ENCODE assay signal across 24 mouse cellular contexts in genomic region chr1:55966273-55966672, GRCm38 (mm10).
A peak's percentile ranks its signal among the peaks of the same experiment; 100 is the strongest.
DNase-seq lines count a peak whose midpoint lies in the region; ATAC-seq lines count a peak whose summit lies in the region.
"Had no signal": no experiment of that assay in that cellular context is flagged by ENCODE, and none has a peak within 500 bp of the region (broad histone marks: within the 10 kb centered on the region; RNA-seq: fewer than 3 reads in every experiment).

No protein-coding gene starts in this region.

- WGBS in hindbrain, embryonic 12.5 days = 89% methylated on average over 2 of the region's 2 CpGs

- no peaks in the 10 kb centered on the region for H3K9me3 ChIP-seq in hindbrain, embryonic 12.5 days (replicated peaks)
- H3K9me3 ChIP-seq: embryonic facial prominence, embryonic 10.5 days; embryonic facial prominence, embryonic 12.5 days; forebrain, embryonic 13.5 days; forebrain, embryonic 15.5 days had no signal

- ATAC-seq in hindbrain, embryonic 12.5 days (ENCODE audit: low FRiP score) = no peak
- ATAC-seq: activated CD4-positive, CD25-positive, alpha-beta regulatory T cell, adult 4 months; CD4-positive, CD25-positive, alpha-beta regulatory T cell, adult 4 months; forebrain, embryonic 13.5 days; forebrain, embryonic 15.5 days; forebrain, postnatal 0 days; Patski had no signal

- H3K4me2 ChIP-seq in hindbrain, embryonic 12.5 days (replicated peaks) = no peak overlapping the region
- H3K4me2 ChIP-seq: embryonic facial prominence, embryonic 12.5 days; forebrain, embryonic 13.5 days; forebrain, embryonic 15.5 days had no signal

- peak; percentile 11 for DNase-seq in heart, adult 11 months
- no peak for DNase-seq in heart, adult 9 months (ENCODE audit: low spot score in 2 of 2)
- DNase-seq in R1 (ENCODE audit: low read depth, low spot score) = peak; percentile 15
- no peak for DNase-seq in urinary bladder, postnatal 25 days (ENCODE audit: low spot score)
- DNase-seq: adrenal gland, adult 8-10 months; adrenal gland, postnatal 14 days; adrenal gland, postnatal 36 days; B cell, adult 2 months; cerebellum, adult 11-12 months; cerebellum, adult 2 months; cerebellum, adult 9-10 months; cerebellum, postnatal 10 days; cerebellum, postnatal 25 days; forebrain, postnatal 0 days had no signal

- H3K27ac ChIP-seq in hindbrain, embryonic 12.5 days = no peak overlapping the region
- H3K27ac ChIP-seq: embryonic facial prominence, embryonic 10.5 days; embryonic facial prominence, embryonic 12.5 days; forebrain, embryonic 13.5 days; forebrain, embryonic 15.5 days had no signal

- H3K36me3 ChIP-seq in hindbrain, embryonic 12.5 days = no peaks in the 10 kb centered on the region
- H3K36me3 ChIP-seq: embryonic facial prominence, embryonic 10.5 days; embryonic facial prominence, embryonic 12.5 days; forebrain, embryonic 15.5 days; G1E had no signal

- no peaks in the 10 kb centered on the region for H3K27me3 ChIP-seq in hindbrain, embryonic 12.5 days
- H3K27me3 ChIP-seq: CH12.LX; forebrain, embryonic 13.5 days; forebrain, embryonic 15.5 days had no signal

- H3K9ac ChIP-seq in hindbrain, embryonic 12.5 days = no peak overlapping the region
- H3K9ac ChIP-seq: embryonic facial prominence, embryonic 12.5 days; forebrain, embryonic 13.5 days; forebrain, embryonic 15.5 days; forebrain, postnatal 0 days had no signal

- no peak overlapping the region for H3K4me3 ChIP-seq in hindbrain, embryonic 12.5 days
- H3K4me3 ChIP-seq: embryonic facial prominence, embryonic 10.5 days; embryonic facial prominence, embryonic 12.5 days; forebrain, embryonic 13.5 days; forebrain, embryonic 15.5 days had no signal

- H3K4me1 ChIP-seq in hindbrain, embryonic 12.5 days = no peaks in the 10 kb centered on the region
- H3K4me1 ChIP-seq: embryonic facial prominence, embryonic 10.5 days; embryonic facial prominence, embryonic 12.5 days; forebrain, embryonic 13.5 days; forebrain, embryonic 15.5 days had no signal

Comparison
In these comparisons a context has a peak if more than half of its experiments do, and no peak if none do; other contexts are left out.
1. DNase-seq: peak in heart, adult 11 months (single experiment) and R1 (single experiment); none in heart, adult 9 months (0 of 2) and urinary bladder, postnatal 25 days (single experiment).